Mouse (Mus musculus) stomach, embryonic 16.5 days (tissue): Measurements from ENCODE around the gene Pten. TPM values are rescaled to one million over a fixed set of nuclear protein-coding genes. Genes with fewer than 3 reads are reported as not detected.

Experiments used
- ATAC-seq: fragments of 200-750 bp; cut with Nextera tagmentation; 2 replicates; pipeline ENCODE4 v1.8.0; 2017; ENCODE audit warnings: moderate number of reproducible peaks, moderate TSS enrichment; ENCODE audit not compliant: insufficient read depth, low FRiP score
- H3K27ac ChIP-seq: fragments of 300-500 bp; sonication (generic); 2 replicates; pipeline ENCODE4 v1.5.1; 2014; ENCODE audit warnings: low read length
- H3K27me3 ChIP-seq: fragments of 300-500 bp; sonication (generic); 2 replicates; pipeline ENCODE4 v1.6.1; 2014; ENCODE audit warnings: low read length, control low read depth, mixed read lengths; ENCODE audit not compliant: control insufficient read depth, insufficient read depth
- H3K36me3 ChIP-seq: fragments of 300-500 bp; sonication (generic); 2 replicates; pipeline ENCODE4 v1.6.1; 2014; ENCODE audit warnings: low read length; ENCODE audit not compliant: control insufficient read depth, insufficient read depth
- H3K4me1 ChIP-seq: fragments of 300-500 bp; sonication (generic); 2 replicates; pipeline ENCODE4 v1.6.1; 2014; ENCODE audit warnings: low read length, control low read depth, mixed read lengths; ENCODE audit not compliant: control insufficient read depth, insufficient read depth
- H3K4me2 ChIP-seq: fragments of 300-500 bp; sonication (generic); 2 replicates; pipeline ENCODE4 v1.6.1; 2014; ENCODE audit warnings: low read depth, low read length, mixed read lengths
- H3K4me3 ChIP-seq: fragments of 300-500 bp; sonication (generic); replicated peaks from 2 replicates; pipeline ENCODE4 v1.5.1; 2014; ENCODE audit warnings: mild to moderate bottlenecking, low read length
- H3K9ac ChIP-seq: fragments of 300-500 bp; sonication (generic); 2 replicates; pipeline ENCODE4 v1.6.1; 2014; ENCODE audit warnings: low read length
- H3K9me3 ChIP-seq: fragments of 300-500 bp; sonication (generic); replicated peaks from 2 replicates; pipeline ENCODE4 v1.6.1; 2016; ENCODE audit warnings: low read length, control low read depth; ENCODE audit not compliant: control insufficient read depth
- WGBS: fragments of 180-500 bp; shearing (Covaris S2); extraction: QIAGEN DNeasy Blood & Tissue Kit; methylation state at CpG from one replicate; pipeline ENCODE4 v1.1.7; 2014; 5-methylcytosine and 5-hydroxymethylcytosine counted together
- polyA plus RNA-seq: library from polyadenylated mRNA; unstranded; fragments of >200 nt; fragmentation: Nextera tagmentation; extraction: Ambion mirVana; gene quantifications from 2 replicates; pipeline ENCODE4 v1.2.1, GENCODE M21; 2015

Pten gene
- polyA plus RNA-seq, result 7.1 and 8.2 TPM in 2 replicates

- no peaks in the 10 kb centered on the region for H3K36me3 ChIP-seq
- WGBS, result 0% methylated on average over 70 of the region's 77 CpGs
- ATAC-seq, result peak; percentile 91
Measured at GRCm38 (mm10) chr19:32756900-32757725, at the start of gene Pten. Pten (plus strand) TSS chr19:32757497.

GRCm38 (mm10) chr19:32708996-32709395 is 48.3 kb upstream of the Pten start:
- Histone ChIP-seq H3K9me3 (no peaks in the 10 kb centered on the region), H3K27me3 (no peaks in the 10 kb centered on the region), H3K4me1 (peaks cover 9% of the 10 kb centered on the region), H3K36me3 (no peaks in the 10 kb centered on the region), H3K9ac (no peak overlapping the region), H3K4me3 (no peak overlapping the region), H3K4me2 (no peak overlapping the region), H3K27ac (no peak overlapping the region)
- ATAC-seq, result no peak
- 90% methylated on average over 5 of the region's 5 CpGs for whole genome bisulfite sequencing

More at GRCm38 (mm10) chr19:32756900-32757725, at the start of gene Pten:
- Histone ChIP-seq H3K27ac (peak within 1 kb of the TSS; percentile 99), H3K4me2 (peak within 1 kb of the TSS; percentile 96), H3K4me1 (peaks cover 19% of the 10 kb centered on the region), H3K4me3 (peak within 1 kb of the TSS; percentile 74), H3K9ac (peak within 1 kb of the TSS; percentile 100), H3K9me3 (no peaks in the 10 kb centered on the region), H3K27me3 (no peaks in the 10 kb centered on the region; the same call in 1 of the 2 replicates)

GRCm38 (mm10) chr19:32710288-32710687 is 47.0 kb upstream of the Pten start:
- Histone ChIP-seq H3K4me2 (no peak overlapping the region), H3K36me3 (no peaks in the 10 kb centered on the region), H3K4me3 (no peak overlapping the region), H3K4me1 (peaks cover 9% of the 10 kb centered on the region), H3K27ac (no peak overlapping the region), H3K27me3 (no peaks in the 10 kb centered on the region), H3K9ac (no peak overlapping the region), H3K9me3 (no peaks in the 10 kb centered on the region)
- 55% methylated on average over 3 of the region's 3 CpGs for WGBS
- ATAC-seq, result no peak

- Histone ChIP-seq H3K27ac (peak overlapping the region; percentile 79), H3K4me2 (peak overlapping the region; percentile 83), H3K9ac (peak overlapping the region; percentile 88), H3K36me3 (no peaks in the 10 kb centered on the region), H3K4me3 (peak overlapping the region; percentile 97), H3K9me3 (no peaks in the 10 kb centered on the region), H3K4me1 (peaks cover 9% of the 10 kb centered on the region), H3K27me3 (no peaks in the 10 kb centered on the region)
- under 1% methylated on average over 63 of the region's 63 CpGs for WGBS
- peak; percentile 97 for ATAC-seq
Measured at GRCm38 (mm10) chr19:32711761-32712541, 45.3 kb upstream of the Pten start.

- peak; percentile 69 for ATAC-seq
- H3K27me3 ChIP-seq, result no peaks in the 10 kb centered on the region
- H3K4me1 ChIP-seq, result peaks cover 9% of the 10 kb centered on the region
- no peaks in the 10 kb centered on the region for H3K9me3 ChIP-seq
- H3K4me3 ChIP-seq, result peak overlapping the region; percentile 97
- peak overlapping the region; percentile 83 for H3K4me2 ChIP-seq
- H3K36me3 ChIP-seq, result no peaks in the 10 kb centered on the region
- under 1% methylated on average over 11 of the region's 11 CpGs for WGBS
- H3K27ac ChIP-seq, result peak overlapping the region; percentile 79
- H3K9ac ChIP-seq, result peak overlapping the region; percentile 88
Measured at GRCm38 (mm10) chr19:32712588-32713042, 44.7 kb upstream of the Pten start.

GRCm38 (mm10) chr19:32713471-32713870 is 43.8 kb upstream of the Pten start:
- no peaks in the 10 kb centered on the region for H3K27me3 ChIP-seq
- no peak overlapping the region for H3K27ac ChIP-seq
- H3K4me2 ChIP-seq, result no peak overlapping the region
- WGBS, result 76% methylated on average over 3 of the region's 3 CpGs
- H3K4me3 ChIP-seq, result no peak overlapping the region
- no peaks in the 10 kb centered on the region for H3K36me3 ChIP-seq
- H3K9ac ChIP-seq, result no peak overlapping the region
- peaks cover 9% of the 10 kb centered on the region for H3K4me1 ChIP-seq
- no peak for ATAC-seq
- no peaks in the 10 kb centered on the region for H3K9me3 ChIP-seq

GRCm38 (mm10) chr19:32715201-32715600 is 42.1 kb upstream of the Pten start:
- H3K27me3 ChIP-seq, result no peaks in the 10 kb centered on the region
- ATAC-seq, result peak; percentile 54; the same call in 1 of the 2 replicates
- 2% methylated on average over 3 of the region's 3 CpGs for WGBS
- no peak overlapping the region for H3K4me2 ChIP-seq
- H3K4me1 ChIP-seq, result peaks cover 9% of the 10 kb centered on the region
- H3K9ac ChIP-seq, result no peak overlapping the region
- H3K27ac ChIP-seq, result no peak overlapping the region
- H3K9me3 ChIP-seq, result no peaks in the 10 kb centered on the region
- H3K4me3 ChIP-seq, result no peak overlapping the region
- no peaks in the 10 kb centered on the region for H3K36me3 ChIP-seq

GRCm38 (mm10) chr19:32715681-32716080 is 41.6 kb upstream of the Pten start:
- H3K4me1 ChIP-seq, result peaks cover 8% of the 10 kb centered on the region
- no peak overlapping the region for H3K27ac ChIP-seq
- no peak overlapping the region for H3K4me2 ChIP-seq
- H3K36me3 ChIP-seq, result no peaks in the 10 kb centered on the region
- H3K27me3 ChIP-seq, result no peaks in the 10 kb centered on the region
- no peaks in the 10 kb centered on the region for H3K9me3 ChIP-seq
- no peak overlapping the region for H3K9ac ChIP-seq
- no peak overlapping the region for H3K4me3 ChIP-seq
- no peak for ATAC-seq

- no peaks in the 10 kb centered on the region for H3K27me3 ChIP-seq
- H3K36me3 ChIP-seq, result no peaks in the 10 kb centered on the region
- peaks cover 3% of the 10 kb centered on the region; the same call in 1 of the 2 replicates for H3K4me1 ChIP-seq
- no peak overlapping the region for H3K9ac ChIP-seq
- WGBS, result 63% methylated on average over 3 of the region's 3 CpGs
- ATAC-seq, result no peak
- H3K4me3 ChIP-seq, result no peak overlapping the region
- no peak overlapping the region for H3K4me2 ChIP-seq
- no peak overlapping the region for H3K27ac ChIP-seq
- H3K9me3 ChIP-seq, result no peaks in the 10 kb centered on the region
Measured at GRCm38 (mm10) chr19:32717590-32717989, 39.7 kb upstream of the Pten start.
